Mouse (Mus musculus) cortical plate, adult 2 months (tissue): ENCODE measurements around the gene Bcl11a. TPM values are rescaled to one million over a fixed set of nuclear protein-coding genes. Genes with fewer than 3 reads are reported as not detected.

Experiments used
- H3K27ac ChIP-seq: fragments of 200-500 bp; 2 replicates; pipeline ENCODE4 v1.5.1; 2012; ENCODE audit warnings: low read length, control low read depth, inconsistent platforms; ENCODE audit not compliant: insufficient read depth
- H3K4me1 ChIP-seq: fragments of 200-500 bp; 2 replicates; pipeline ENCODE4 v1.6.1; 2011; ENCODE audit warnings: low read length; ENCODE audit not compliant: control insufficient read depth, insufficient read depth
- H3K4me3 ChIP-seq: fragments of 200-500 bp; 2 replicates; pipeline ENCODE4 v1.5.1; 2011; ENCODE audit warnings: mild to moderate bottlenecking, low read length, control low read depth; ENCODE audit not compliant: insufficient read depth
- CTCF ChIP-seq: fragments of 200-500 bp; IDR thresholded peaks from 2 replicates; pipeline ENCODE4 v1.5.1; 2011; ENCODE audit warnings: mild to moderate bottlenecking, control low read depth, low read length; ENCODE audit not compliant: insufficient read depth; ENCODE audit errors: extremely low read depth
- POLR2A ChIP-seq: fragments of 200-500 bp; IDR thresholded peaks from 2 replicates; pipeline ENCODE4 v1.6.1; 2011; ENCODE audit warnings: mild to moderate bottlenecking, low read length, control low read depth; ENCODE audit not compliant: insufficient read depth; ENCODE audit errors: extremely low read depth
- polyA plus RNA-seq: library from polyadenylated mRNA; depleted of rRNA; stranded (reverse); fragments of >200 nt; gene quantifications from 2 replicates; pipeline ENCODE4 v1.2.3, GENCODE M21; 2012

The Bcl11a gene
- polyA plus RNA-seq, 1 experiment, result 62.8 TPM

DNA sequence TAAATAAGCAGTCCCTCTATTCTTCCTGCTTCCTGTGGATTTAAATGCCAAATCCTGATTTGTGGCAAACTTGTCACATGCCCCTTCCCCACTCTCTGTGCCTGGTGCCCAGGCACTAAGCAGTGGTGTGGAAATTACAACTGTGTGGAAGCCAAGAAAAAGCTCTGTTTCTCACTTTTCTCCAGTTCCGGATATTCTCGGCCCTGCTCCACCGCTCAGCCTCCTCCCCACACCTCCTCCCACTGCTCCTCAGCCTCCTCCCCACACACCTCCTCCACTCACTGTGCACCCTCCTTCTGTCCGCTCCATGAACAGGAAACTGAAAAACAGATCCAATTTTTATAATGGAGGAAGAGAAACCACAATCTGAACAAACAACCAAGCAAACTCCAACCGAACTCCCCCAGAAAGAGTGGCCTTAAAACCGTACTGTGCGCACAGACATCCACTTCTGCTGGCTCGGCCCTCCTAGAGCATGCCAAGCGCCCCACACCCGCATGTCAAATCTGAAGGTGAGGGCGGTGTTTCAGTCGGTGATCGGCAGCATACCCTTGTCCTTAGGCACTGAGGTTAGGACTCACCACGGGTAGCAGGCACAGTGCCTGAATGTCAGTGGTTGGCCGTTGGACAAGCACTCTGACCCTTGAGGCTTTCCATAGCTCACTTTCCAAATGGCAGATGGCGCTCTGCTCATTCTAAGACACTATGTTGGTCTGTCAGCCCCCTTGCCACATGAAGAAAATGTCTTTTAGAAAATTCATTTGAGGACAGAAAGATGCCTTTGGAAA lies 66.5 kb downstream of the Bcl11a start:
- H3K4me1 ChIP-seq, result peaks cover 20% of the 10 kb centered on the region
- H3K4me3 ChIP-seq, result no peak overlapping the region
- H3K27ac ChIP-seq, result peak overlapping the region; percentile 90
- TF ChIP-seq POLR2A (no peak), CTCF (no peak)

DNA sequence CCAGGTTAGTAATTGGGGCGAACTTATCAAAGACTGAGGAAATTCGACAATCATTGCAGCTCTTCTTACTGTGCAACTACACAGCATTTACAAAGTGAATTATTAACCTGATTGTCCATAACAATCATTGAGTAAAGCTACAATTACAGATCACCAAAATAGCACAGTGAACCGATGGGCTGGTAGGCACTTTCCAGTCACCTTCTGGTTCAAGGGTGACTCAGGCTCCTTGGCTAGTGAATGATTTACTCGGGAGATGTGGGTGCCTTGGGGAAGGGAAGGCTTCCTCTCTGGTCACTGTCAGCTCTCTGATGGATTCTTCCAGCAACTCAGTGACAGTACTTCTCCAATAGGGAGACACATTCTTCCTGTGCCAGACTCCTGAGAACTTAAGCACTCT lies 68.2 kb downstream of the Bcl11a start:
- H3K27ac ChIP-seq, result peak overlapping the region; percentile 14; the same call in 1 of the 2 replicates
- TF ChIP-seq POLR2A, result no peak
- peaks cover 18% of the 10 kb centered on the region for H3K4me1 ChIP-seq
- H3K4me3 ChIP-seq, result no peak overlapping the region

DNA sequence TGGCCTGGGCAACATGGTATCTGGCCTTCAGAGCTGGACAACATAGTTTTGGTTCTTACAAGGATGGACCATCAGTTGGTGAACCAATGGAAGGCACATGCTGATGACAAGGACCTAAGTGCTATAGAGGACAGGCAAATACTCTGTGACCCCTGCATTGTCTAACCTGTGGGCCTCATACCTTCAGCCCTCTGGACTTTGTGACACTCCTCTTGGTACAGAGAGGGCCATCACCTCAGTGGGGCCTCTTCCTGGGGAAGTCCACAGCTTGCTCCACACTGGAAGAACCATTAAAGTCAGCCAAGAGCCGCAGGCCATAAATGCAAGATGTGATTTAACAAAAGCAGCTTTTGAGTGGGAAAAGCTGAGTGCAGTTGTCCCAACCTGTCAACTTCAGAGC lies 68.6 kb downstream of the Bcl11a start:
- H3K4me3 ChIP-seq, result no peak overlapping the region
- TF ChIP-seq CTCF (no peak), POLR2A (no peak)
- peak overlapping the region; percentile 14; the same call in 1 of the 2 replicates for H3K27ac ChIP-seq
- peaks cover 18% of the 10 kb centered on the region for H3K4me1 ChIP-seq

DNA sequence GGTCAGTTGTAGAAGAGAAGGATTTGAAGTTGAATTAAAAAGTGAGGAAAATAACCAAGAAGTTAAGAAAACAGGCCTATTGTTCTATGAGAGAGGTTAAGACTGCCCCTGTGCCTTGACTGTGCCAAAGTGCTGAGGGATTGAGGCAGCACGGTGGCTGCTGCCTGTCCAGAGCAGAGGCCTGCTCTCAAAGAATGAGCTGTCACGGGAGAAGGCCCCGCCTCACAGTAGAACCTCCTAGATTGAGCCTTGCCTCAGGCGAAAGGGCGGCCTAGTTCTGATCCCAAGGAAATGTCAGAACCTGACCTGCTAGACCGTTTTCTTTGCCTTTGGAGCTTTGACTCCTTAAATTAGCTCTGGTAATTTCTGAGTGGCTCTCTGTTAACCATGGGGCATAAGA lies 69.8 kb downstream of the Bcl11a start:
- Histone ChIP-seq H3K4me1 (peaks cover 17% of the 10 kb centered on the region), H3K27ac (no peak overlapping the region), H3K4me3 (no peak overlapping the region)
- TF ChIP-seq POLR2A (no peak), CTCF (no peak)

DNA sequence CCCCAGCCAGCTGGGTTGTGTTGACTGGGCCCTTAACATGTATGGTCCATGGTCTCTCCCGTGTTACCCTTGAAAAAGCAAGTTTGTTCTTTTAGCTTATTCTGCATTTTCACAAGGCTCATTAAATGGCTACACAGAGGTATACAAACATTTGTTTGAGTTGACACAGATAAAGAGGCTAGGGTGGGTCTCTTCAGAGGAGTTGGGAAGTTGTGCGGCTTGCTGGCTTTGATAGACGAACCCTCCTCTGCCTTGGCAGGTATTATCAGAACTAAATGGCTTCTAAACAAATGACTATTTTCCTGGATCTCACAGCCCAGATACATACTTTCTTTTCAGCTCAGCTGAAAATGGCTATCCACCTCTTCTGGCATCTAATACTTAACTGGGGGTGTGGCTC lies 70.7 kb downstream of the Bcl11a start:
- H3K4me1 ChIP-seq, result peaks cover 18% of the 10 kb centered on the region
- H3K4me3 ChIP-seq, result no peak overlapping the region
- no peak overlapping the region for H3K27ac ChIP-seq
- TF ChIP-seq POLR2A (no peak), CTCF (no peak)

DNA sequence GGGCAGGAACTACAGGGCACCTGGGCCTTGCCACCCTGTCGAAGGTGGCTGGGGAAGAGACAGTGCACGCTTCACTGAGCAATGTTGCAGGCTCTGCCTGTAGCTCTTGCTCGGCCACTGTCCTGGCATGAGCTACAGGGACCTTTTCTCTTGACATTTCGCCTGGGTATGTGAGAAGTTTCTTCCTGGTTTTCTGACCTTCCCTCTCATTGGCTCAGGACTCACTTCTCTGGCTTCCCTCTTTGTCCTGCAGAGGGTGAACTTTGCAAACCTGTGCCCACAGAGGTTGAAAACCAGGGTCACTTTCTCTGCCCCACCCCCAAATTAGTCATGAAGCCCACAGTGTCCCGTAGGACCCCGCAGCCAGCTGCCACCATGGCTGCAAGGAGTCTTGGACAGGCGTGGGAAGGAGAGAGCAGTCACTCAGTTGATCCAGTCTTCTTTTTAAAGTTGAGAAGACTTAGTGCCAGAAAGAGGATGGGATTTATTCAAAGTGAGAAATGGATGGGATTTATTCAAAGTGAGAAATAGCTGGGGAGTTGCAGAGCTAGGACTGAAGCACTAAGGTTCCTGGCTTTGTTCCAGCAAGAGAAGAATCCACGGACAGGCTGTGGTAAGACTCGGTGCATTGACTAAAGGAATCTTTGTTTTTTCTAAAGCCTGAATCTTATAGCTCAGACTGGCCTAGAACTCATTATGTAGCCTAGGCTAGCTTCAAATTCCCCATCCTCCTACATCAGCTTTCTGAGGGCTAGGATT lies 71.8 kb downstream of the Bcl11a start:
- peak overlapping the region; percentile 60 for H3K27ac ChIP-seq
- no peak for TF ChIP-seq CTCF
- no peak for TF ChIP-seq POLR2A
- H3K4me1 ChIP-seq, result peaks cover 19% of the 10 kb centered on the region
- H3K4me3 ChIP-seq, result no peak overlapping the region

DNA sequence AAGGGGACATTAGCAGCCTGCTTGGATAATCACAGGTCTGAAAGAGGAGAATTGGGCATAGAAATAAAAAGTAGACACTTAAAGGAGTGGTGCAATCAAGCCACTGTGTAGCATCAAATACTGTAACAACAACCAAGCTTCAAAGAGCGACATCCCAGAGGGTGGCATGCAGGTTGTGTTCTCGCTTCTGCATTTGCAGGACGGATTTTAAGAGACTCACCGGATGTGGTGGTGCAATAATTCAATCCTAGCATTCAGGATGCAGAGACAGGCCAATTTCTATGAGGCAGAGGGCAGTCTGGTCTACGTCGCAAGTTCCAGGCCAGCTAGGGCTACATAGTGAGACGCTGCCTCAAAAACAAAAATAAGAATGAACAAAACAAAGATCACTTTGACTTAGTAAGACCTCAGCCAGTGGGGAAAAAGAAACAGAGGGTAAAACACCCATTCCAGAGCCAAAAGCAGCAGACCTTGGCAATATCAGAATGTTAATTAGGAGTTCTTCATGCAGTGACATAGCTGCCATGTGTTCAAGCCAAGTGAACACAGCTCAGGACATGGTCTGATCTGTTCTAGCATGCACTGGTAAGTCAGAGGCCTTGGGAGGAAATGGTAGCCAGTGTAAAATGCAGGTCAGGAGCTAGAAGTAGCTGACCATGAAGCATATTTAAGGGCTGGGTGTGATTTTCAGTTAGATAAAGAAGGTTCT lies 74.4 kb downstream of the Bcl11a start:
- no peak overlapping the region for H3K4me3 ChIP-seq
- H3K27ac ChIP-seq, result peak overlapping the region; percentile 38
- TF ChIP-seq POLR2A (no peak), CTCF (no peak)
- H3K4me1 ChIP-seq, result peaks cover 15% of the 10 kb centered on the region

DNA sequence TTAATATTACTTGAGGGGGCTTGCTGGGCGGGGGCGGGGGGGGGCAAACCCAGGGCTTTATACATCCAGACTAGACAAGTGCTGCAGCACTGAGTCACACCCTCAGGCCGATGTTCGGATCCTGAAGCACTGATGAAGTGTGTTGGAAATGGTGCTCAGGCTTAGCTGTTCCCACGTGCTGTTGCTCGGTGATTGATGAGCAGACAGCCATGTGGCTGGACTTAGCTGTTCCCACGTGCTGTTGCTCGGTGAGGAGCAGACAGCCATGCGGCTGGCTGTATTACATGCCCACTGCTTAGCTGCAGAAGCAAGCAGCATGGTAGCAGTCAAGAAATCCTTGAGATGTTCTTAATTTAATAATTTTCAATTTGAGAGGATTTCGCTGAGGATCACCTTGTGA lies 75.2 kb downstream of the Bcl11a start:
- H3K4me1 ChIP-seq, result peaks cover 16% of the 10 kb centered on the region
- no peak for TF ChIP-seq CTCF
- no peak for TF ChIP-seq POLR2A
- H3K27ac ChIP-seq, result no peak overlapping the region
- no peak overlapping the region for H3K4me3 ChIP-seq

DNA sequence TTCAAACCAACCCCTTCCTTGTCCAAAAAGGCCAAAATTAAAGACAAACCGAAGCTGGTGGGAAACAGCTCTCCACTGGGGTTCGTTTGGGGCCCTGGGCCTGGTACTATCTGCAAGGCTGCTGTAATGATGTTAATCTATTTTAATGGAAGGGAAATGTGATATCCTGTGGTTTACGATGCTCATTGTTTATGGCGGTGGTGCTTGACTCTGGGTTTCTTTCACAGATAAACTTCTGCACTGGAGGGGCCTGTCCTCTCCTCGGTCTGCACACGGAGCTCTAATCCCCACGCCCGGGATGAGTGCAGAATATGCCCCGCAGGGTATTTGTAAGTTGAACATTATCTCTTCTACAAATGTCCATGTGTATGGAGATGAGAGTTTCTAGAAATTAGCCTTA lies 80.2 kb downstream of the Bcl11a start:
- Histone ChIP-seq H3K4me1 (peaks cover 13% of the 10 kb centered on the region), H3K27ac (no peak overlapping the region), H3K4me3 (no peak overlapping the region)
- TF ChIP-seq POLR2A, result no peak
